Mouse (Mus musculus) cortical plate, adult 2 months (tissue): ENCODE results near the gene Chd1l.

ENCODE experiments used
- CTCF ChIP-seq: fragments of 200-500 bp; IDR thresholded peaks from 2 replicates; pipeline ENCODE4 v1.5.1; 2011; ENCODE audit warnings: mild to moderate bottlenecking, control low read depth, low read length; ENCODE audit not compliant: insufficient read depth; ENCODE audit errors: extremely low read depth
- POLR2A ChIP-seq: fragments of 200-500 bp; IDR thresholded peaks from 2 replicates; pipeline ENCODE4 v1.6.1; 2011; ENCODE audit warnings: mild to moderate bottlenecking, low read length, control low read depth; ENCODE audit not compliant: insufficient read depth; ENCODE audit errors: extremely low read depth

- TF ChIP-seq CTCF (no peak), POLR2A (no peak)
Measured at GRCm38 (mm10) chr3:97628391-97629001, 18.5 kb upstream of the Chd1l start, which contains the start of gene Fmo5.
